Mouse (Mus musculus): ENCODE results near the gene Hist1h3e.
"Not testable (repeated sequence)": the region's sequence is repeated elsewhere in the genome, so short reads cannot be mapped to it uniquely, and the experiment has no call there.

The Hist1h3e gene

DNA sequence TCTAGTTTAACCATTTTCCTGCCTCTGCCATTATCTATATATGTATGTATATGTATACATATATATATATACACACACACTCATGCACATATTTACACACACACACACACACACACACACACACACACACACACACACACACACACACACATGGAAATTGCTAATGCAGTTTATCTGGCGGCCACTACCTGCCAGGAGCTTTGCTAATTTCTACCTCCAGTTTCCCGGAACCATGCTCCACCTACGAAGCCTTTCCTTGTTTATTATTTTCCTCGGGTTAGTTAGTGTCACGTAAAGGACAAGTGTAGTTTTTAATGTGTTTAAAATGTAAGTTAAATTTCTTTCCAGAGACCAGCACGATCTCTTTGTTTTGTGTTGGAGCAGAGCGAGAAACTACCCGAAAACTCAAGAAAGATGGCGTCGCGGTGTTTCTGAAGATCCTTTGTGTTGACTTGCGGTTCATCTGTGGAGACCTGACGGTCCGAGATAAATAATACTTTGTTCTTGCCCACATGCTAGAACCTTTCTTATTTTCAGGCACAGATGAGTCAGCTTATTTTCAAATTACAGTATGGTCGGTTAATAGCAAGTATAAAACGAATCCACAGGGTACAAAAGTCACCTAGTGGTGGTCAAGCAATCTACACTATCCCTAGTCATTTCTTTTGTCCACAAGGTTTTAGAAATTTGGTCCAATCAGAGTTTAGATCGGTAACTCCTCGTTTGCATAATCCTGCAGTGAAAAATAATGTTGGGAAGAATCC lies 712 bp upstream of the Hist1h3e start:
- peak in 1 of 2 experiments; percentile 63 for DNase-seq (ENCODE audit: low spot score in 2 of 2)

DNA sequence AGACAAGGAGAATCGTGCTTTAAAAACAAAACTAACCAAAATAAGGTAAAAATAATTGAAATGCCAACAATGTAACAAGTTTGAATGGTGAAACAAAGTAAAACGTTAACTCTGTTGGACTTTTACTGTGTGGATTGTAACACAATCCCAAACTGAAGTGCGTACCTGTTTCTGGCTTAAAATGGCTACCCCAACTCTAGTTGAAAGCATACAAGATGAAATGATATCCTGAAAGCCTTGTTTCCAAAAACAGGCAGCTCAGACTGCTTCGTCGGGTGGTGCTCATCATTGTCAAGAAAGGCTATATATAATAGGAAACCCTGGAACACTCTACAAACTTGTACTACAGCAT lies 662 bp downstream of the Hist1h3e start:
- not testable (repeated sequence) for DNase-seq (ENCODE audit: low spot score in 2 of 2)

DNA sequence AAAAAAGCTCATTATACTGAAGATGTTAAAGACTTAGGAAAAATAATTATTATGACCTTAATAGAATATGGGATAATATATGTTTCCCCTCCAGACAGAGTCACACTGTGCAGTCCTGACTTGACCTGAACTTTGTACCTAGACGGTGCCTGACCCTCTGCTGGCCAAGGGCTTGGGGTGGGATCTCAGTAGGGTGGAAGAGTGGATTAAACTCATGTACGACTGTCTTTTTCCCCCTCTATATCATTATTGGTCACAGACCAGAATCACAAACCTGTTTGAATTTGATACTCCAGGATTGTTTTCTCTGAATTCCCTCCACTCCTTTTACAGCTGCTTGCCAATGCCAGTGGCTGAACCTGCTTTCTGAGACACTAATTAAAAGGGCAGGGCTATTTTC lies 1.5 kb downstream of the Hist1h3e start:
- not testable (repeated sequence) for DNase-seq (ENCODE audit: low spot score in 2 of 2)

DNA sequence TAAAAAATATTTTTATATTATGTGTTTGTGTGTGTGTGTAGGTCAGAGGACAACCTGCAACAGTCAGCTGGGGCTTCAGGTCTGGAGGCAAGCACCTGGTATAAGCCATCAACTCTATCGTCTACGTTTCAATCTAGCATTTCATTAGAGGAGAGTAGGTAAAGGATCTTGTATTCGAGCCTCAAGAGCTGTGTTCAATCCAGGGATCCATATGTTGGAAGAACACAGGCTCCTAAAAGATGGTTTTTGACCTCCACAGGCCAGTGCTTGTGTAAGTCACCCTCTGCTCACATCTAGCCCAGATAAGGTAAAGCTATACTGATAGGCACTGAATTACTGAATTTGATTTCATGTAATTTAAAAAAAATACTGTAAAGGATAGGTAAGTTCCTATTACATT lies 5.3 kb downstream of the Hist1h3e start:
- no peak for DNase-seq (ENCODE audit: low spot score in 2 of 2)

DNA sequence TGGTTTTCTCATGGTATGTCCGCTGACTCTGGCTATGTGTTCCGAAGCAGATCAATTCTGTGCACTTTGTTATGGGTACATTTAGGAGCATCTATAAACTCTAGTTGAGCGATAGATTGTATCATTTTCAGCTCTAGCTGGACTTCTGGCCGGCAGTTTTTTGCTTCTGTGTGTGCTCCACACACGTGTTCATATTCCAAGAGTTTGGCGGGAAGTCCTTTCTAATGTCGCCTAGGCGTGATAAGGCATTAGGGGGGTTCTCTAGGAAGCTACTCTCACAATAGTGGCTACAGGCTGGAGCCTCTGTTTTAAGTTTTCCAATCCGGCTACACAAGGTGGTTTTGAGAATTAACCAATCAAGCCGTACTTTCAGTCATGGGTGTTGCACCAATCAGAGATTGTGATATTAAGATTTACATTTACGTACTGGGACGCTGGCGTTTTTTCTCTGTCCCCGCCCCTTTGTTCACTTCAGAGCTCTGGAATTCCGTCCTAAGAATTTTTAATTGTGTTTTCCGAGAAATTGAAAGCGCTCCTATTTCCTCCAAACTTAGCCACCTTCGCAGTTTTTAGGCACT lies 6.2 kb downstream of the Hist1h3e start:
- peak; percentile 63 to 86 for DNase-seq (ENCODE audit: low spot score in 2 of 2)

DNA sequence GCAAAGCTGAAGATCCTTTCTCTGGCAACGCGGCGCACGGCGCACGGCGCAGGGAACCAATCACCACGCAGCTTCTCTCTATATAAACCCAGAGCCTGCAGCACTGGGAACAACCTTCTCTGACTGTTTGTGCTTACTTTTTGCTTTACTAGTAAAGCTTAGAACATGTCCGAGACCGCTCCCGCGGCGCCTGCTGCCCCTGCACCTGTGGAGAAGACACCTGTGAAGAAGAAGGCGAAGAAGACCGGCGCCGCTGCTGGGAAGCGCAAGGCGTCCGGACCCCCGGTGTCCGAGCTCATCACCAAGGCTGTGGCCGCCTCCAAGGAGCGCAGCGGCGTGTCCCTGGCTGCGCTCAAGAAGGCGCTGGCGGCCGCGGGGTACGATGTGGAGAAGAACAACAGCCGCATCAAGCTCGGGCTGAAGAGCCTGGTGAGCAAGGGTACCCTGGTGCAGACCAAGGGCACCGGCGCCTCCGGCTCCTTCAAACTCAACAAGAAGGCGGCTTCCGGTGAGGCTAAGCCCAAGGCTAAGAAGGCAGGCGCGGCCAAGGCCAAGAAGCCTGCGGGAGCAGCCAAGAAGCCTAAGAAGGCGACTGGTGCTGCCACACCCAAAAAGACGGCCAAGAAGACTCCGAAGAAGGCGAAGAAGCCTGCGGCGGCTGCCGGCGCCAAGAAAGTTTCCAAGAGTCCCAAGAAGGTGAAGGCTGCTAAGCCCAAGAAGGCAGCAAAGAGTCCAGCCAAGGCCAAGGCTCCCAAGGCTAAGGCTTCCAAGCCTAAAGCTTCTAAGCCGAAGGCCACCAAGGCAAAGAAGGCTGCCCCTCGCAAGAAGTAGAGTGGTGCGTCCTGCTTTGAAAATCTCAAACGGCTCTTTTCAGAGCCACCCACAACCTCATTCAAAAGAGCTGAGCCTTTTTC lies 7.0 kb downstream of the Hist1h3e start:
- peak; percentile 78 to 90 for DNase-seq (ENCODE audit: low spot score in 2 of 2)

DNA sequence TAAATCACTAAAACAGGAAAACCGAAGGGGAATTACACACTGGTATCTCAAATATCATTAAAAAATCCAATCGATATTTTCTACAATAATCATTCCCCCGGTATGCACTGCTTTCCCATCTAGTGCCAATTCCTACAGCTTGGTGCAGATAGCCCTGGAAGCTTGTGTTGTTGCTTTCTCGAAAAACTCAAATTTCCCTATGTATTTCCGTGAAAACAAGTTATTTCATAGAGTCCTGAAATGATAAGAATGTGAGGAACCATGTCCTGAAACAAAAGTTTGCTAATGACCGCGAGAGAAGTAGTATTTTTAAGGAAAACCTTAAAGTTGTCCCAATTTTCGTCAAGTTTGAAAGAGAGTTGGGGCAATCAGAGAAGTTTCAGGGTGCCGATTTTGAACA lies 7.8 kb downstream of the Hist1h3e start:
- DNase-seq (ENCODE audit: low spot score in 2 of 2) = no peak

DNA sequence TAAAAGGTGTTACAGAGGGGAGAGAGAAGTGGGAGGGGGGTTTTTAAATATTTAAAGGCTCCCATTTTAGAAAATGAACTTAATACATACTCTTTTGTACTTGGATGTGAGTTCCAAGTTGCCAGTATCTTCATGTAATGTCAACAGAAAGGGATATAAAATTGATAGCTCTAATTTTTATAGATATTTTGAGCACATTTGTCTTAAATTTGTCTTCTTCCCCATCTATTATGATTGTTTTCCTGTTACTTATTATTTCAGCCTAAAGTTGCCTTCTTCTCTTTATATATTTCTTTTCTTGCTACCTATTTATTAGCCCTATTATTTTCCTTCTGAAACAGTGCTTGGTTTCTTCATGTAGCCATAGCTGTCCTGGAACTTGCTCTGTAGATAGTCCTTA lies 9.2 kb downstream of the Hist1h3e start, which contains the start of gene Hist1h1d:
Gene Hist1h1d (plus strand): TSS at position 301 of the 400 bp plus-strand sequence.
- DNase-seq (ENCODE audit: low spot score in 2 of 2) = no peak

DNA sequence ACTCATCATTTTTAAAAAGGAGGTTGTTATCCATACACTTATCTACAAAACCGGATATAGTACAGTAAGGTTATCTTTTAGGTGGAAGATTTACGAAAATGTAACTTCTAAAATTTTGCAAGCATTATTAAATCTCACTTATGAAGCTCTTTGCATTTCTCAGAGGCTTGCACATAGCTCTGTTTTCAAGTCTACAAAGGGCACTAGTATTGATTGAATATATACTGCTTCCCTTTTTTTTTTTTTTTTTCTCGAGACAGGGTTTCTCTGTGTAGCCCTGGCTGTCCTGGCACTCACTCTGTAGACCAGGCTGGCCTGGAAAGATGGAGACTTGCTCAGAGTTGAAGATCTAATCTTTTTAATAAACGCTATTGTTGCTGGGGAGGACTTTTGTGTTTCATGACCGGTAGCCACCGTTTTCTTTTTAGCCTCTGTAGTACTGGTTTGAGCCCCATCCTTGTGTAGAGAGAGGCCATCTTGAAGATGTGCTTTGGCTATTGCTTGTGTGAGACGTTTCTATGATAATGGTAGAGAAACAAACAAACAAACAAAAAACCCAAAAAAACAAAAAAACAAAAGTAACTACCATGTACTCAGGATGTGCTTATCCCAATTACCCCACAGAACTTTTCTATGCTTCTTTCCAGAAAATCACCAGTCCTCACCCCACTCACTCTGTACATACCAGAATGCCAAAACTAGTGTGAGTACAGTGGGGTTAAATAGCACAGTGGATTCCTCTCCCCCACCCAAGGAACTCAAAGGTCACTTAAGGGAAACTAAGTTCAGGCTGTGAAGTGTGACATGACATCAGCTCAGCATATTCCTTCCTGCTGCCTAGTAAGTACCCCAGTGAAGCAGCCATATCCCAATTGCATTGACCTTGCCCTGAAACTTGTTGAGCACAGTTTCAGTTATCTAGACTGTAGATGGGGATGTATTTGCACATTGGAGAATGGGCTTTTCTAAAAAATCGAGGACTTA lies 9.9 kb downstream of the Hist1h3e start:
- no peak for DNase-seq (ENCODE audit: low spot score in 2 of 2)

DNA sequence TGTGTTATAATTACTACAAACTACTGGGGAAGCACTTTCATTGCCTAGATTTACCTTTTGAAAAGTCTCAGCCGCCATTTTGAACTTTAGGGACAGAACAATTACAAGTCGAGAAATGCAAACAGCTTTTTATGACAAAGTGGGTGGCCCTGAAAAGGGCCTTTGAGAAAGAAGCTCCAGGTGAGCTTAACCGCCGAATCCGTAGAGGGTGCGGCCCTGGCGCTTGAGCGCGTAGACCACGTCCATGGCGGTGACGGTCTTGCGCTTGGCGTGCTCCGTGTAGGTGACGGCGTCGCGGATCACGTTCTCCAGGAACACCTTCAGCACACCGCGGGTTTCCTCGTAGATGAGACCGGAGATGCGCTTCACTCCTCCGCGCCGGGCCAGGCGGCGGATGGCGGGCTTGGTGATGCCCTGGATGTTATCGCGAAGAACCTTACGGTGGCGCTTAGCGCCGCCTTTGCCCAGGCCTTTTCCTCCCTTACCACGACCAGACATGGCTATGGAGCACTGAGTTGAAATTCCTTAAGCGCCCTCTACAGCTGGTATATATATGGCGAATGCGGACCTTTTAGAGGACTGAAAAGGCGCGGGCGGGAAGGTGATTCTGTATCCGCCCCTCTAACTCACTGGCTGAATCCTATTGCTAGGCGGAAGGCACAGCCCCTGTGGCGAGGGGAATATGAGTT lies 10.9 kb downstream of the Hist1h3e start, which contains the start of gene Hist1h4f:
Gene Hist1h4f (minus strand): TSS at position 503 of the 689 bp plus-strand sequence.
- DNase-seq (ENCODE audit: low spot score in 2 of 2) = peak; percentile 89 to 96

DNA sequence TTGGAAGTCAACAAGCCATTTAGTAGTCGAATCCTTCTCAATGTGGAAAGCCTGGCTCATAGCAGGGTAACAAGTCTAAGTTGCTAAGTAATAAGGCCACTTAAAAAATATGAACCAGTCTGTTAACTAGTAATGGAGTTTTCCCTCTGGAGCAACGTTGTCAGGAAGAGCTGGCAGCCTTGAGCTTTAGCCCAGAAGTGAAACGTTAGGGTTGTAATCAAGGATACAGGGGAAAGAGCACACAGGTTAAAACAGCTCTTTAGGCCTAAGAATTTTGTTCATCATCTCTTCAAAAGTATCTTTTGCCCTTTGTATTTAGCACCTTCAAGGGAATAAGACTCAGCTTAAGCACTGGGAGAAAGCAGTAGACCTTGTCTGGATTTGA lies 11.4 kb downstream of the Hist1h3e start:
- DNase-seq (ENCODE audit: low spot score in 2 of 2) = no peak

DNA sequence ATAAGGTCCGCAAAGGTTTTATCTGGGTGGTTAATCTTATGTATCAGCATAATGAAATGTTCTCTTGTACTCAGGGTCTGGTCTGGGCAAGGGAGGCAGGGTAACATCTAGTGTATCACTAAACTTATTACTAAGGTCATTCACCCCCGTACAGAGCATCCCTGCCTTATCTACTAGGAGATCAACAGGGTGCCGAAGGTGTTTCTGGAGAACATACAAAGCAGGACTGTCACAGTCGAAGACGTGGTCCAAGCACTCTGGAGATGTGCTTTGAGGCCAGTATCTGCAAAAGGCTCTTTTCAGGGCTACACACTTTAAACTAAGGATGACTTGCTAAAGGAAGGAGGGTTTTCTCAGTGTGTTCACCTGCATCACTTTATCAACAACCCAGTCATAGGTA lies 15.5 kb downstream of the Hist1h3e start:
- DNase-seq (ENCODE audit: low spot score in 2 of 2) = no peak

DNA sequence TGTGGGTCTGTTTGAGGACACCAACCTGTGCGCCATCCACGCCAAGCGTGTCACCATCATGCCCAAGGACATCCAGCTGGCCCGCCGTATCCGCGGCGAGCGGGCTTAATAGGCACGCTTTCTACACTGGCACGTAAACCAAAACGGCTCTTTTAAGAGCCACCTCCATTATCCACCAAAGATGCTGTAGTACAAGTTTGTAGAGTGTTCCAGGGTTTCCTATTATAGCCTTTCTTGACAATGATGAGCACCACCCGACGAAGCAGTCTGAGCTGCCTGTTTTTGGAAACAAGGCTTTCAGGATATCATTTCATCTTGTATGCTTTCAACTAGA lies 17.4 kb downstream of the Hist1h3e start:
- DNase-seq (ENCODE audit: low spot score in 2 of 2) = not testable (repeated sequence)

DNA sequence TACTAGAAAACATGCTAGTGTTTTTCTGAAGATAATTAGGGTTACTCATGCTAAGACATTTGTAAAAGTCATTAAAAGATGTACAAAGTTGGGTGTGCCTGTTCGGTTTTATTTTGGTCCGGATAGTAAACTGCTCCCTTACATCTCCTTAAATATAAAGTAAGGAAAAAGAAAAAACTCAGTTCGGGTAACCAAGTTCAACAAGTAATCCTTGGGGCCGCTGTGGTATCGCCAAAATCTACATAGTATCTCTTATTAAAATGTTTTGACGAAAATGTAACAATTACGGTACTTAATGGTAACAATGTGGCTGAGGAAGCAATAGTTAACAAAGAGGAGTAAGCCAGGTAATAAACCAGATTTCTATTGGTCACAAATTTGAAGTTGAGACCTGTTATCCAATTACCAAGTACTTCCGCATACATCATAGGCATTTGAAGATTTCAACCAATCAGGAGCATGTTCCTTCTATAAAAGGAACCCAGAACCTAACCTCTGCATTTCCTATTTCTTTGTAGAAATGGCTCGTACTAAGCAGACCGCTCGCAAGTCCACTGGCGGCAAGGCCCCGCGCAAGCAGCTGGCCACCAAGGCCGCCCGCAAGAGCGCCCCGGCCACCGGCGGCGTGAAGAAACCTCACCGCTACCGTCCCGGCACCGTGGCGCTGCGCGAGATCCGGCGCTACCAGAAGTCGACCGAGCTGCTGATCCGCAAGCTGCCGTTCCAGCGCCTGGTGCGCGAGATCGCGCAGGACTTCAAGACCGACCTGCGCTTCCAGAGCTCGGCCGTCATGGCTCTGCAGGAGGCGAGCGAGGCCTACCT lies 18.0 kb downstream of the Hist1h3e start, which contains the start of gene Hist1h3f:
Gene Hist1h3f (plus strand): TSS at position 88 of the 822 bp plus-strand sequence.
- peak; percentile 75 to 89 for DNase-seq (ENCODE audit: low spot score in 2 of 2)

DNA sequence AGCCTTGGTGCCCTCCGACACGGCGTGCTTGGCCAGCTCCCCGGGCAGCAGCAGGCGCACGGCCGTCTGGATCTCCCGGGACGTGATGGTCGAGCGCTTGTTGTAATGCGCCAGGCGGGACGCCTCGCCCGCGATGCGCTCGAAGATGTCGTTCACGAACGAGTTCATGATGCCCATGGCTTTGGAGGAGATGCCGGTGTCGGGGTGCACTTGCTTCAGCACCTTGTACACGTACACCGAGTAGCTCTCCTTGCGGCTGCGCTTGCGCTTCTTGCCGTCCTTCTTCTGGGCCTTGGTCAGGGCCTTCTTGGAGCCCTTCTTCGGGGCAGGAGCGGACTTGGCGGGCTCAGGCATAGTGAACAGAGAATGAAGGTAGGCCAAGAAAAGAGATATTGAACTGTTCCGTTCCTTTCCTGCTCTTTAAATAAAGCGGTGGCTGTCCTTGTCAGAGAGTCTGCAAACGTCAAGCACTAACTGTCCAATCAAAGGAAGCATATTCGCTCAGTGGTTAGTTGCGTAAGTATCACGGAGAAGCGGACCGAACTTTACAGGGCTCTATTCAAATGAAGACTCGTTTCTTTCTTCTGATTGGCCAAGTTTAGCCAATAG lies 19.1 kb downstream of the Hist1h3e start, which contains the start of gene Hist1h2bh:
Gene Hist1h2bh (minus strand): TSS at position 394 of the 609 bp plus-strand sequence.
- DNase-seq (ENCODE audit: low spot score in 2 of 2) = peak in 1 of 2 experiments; percentile 85

DNA sequence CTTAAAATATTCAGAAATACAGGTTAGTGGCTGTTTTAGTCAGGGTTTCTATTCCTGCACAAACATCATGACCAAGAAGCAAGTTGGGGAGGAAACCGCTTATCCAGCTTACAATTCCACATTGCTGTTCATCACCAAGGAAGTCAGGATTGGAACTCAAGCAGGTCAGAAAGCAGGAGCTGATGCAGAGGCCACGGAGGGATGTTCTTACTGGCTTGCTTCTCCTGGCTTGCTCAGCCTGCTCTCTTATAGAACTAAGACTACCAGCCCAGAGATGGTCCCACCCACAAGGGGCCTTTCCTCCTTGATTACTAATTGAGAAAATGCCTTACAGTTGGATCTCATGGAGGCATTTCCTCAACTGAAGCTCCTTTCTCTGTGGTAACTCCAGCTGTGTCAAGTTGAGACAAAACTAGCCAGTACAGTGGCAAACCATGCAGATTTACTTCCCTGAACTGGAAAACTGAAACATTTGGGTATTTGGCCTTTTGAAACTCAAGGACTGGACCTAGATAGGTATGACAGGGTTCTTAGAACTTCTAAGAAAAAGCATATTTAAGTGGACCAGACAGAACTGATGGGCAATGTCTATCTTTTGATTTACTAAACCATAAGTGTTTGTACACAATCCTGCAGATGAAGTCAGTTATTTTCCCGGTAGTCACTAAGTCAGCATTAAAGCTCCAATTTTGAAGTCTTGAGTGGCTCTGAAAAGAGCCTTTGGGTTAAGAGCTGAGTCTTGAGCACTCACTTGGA lies 19.8 kb downstream of the Hist1h3e start:
- not testable (repeated sequence) for DNase-seq (ENCODE audit: low spot score in 2 of 2)

DNA sequence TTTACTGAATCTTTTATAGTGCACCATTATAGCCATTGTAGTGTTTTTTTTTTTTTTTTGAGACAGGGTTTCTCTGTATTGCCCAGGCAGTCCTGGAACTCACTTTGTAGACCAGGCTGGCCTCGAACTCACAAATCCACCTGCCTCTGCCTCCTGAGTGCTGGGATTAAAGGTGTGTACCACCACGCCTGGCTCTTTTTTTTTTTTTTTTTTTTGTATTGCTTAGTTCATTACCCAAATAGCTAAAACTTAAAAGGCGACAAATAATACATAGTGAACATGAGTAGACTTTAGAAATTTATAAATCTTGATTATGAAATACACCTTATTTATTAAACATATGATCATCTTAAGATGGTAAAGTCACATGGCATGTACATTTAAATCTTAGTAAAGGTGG lies 20.7 kb downstream of the Hist1h3e start:
- no peak for DNase-seq (ENCODE audit: low spot score in 2 of 2)

DNA sequence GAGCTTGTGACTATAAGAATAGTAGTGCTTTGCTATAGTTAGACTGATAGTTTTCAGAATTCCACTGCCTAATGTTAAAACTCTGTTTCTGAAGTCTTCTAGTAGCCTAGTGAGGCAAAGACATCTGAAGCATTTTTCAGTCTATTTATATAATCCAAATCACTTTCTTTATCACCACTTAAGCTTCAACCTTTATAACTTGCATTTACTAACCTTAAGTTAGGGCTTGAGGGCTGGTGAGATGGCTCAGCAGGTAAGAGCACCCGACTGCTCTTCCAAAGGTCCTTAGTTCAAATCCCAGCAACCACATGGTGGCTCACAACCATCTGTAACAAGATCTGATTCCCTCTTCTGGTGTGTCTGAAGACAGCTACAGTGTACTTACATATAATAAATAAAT lies 22.3 kb downstream of the Hist1h3e start:
- not testable (repeated sequence) for DNase-seq (ENCODE audit: low spot score in 2 of 2)
